ENCODE assay signal across 9 mouse cellular contexts in genomic region chr6:101377935-101378609, GRCm38 (mm10). TPM values are rescaled to one million over a fixed set of nuclear protein-coding genes. Genes with fewer than 3 reads are reported as not detected.
DNase-seq lines count a peak whose midpoint lies in the region; ATAC-seq and TF ChIP-seq lines count a peak whose summit lies in the region.
"Had no signal": no experiment of that assay in that cellular context is flagged by ENCODE, and none has a peak within 500 bp of the region (broad histone marks: within the 10 kb centered on the region; RNA-seq: fewer than 3 reads in every experiment).

No protein-coding gene starts in this region.

- WGBS in forebrain, postnatal 0 days, result under 1% methylated on average over 26 of the region's 29 CpGs
- under 1% methylated on average over 24 of the region's 29 CpGs for WGBS in lung, postnatal 0 days

- TF ChIP-seq CTCF in forebrain, postnatal 0 days (IDR thresholded peaks at IDR 0.05; ENCODE audit: low read depth), result no peak
- no peak for TF ChIP-seq CTCF in lung, postnatal 0 days (IDR thresholded peaks at IDR 0.05)

- no peaks in the 10 kb centered on the region for H3K36me3 ChIP-seq in megakaryocyte, embryonic 14.5 days (replicated peaks; ENCODE audit: low read length)
- no peaks in the 10 kb centered on the region for H3K36me3 ChIP-seq in forebrain, postnatal 0 days (ENCODE audit: insufficient read depth)
- H3K36me3 ChIP-seq in lung, postnatal 0 days (ENCODE audit: insufficient read depth, low read length), result no peaks in the 10 kb centered on the region

- ATAC-seq in megakaryocyte, adult 5-6 weeks (ENCODE audit: poor library complexity, severe bottlenecking), result no peak
- peak; percentile 81 for ATAC-seq in forebrain, postnatal 0 days
- peak; percentile 82 for ATAC-seq in lung, postnatal 0 days

- H3K27me3 ChIP-seq in megakaryocyte, embryonic 14.5 days (replicated peaks), result peaks cover 33% of the 10 kb centered on the region
- H3K27me3 ChIP-seq in forebrain, postnatal 0 days (ENCODE audit: insufficient read depth, low read length), result no peaks in the 10 kb centered on the region
- no peaks in the 10 kb centered on the region for H3K27me3 ChIP-seq in lung, postnatal 0 days (replicated peaks; ENCODE audit: insufficient read depth, low read length)

- peaks cover 10% of the 10 kb centered on the region; the same call in 1 of the 2 replicates for H3K4me1 ChIP-seq in megakaryocyte, embryonic 14.5 days
- H3K4me1 ChIP-seq in forebrain, postnatal 0 days (ENCODE audit: insufficient read depth), result peaks cover 8% of the 10 kb centered on the region; the same call in 1 of the 2 replicates
- peaks cover 20% of the 10 kb centered on the region; the same call in 1 of the 2 replicates for H3K4me1 ChIP-seq in lung, postnatal 0 days (ENCODE audit: insufficient read depth, low read depth, low read length)

- TF ChIP-seq EP300 in lung, postnatal 0 days (IDR thresholded peaks at IDR 0.05), result no peak

- H3K27ac ChIP-seq in forebrain, postnatal 0 days (ENCODE audit: low read depth, low read length), result peak overlapping the region; percentile 45; the same call in 1 of the 2 replicates
- H3K27ac ChIP-seq in lung, postnatal 0 days (ENCODE audit: low read length), result peak overlapping the region; percentile 68
- H3K27ac ChIP-seq: macrophage had no signal

- H3K4me2 ChIP-seq in forebrain, postnatal 0 days (ENCODE audit: low read depth), result peak overlapping the region; percentile 98
- peak overlapping the region; percentile 88 for H3K4me2 ChIP-seq in lung, postnatal 0 days (replicated peaks; ENCODE audit: low read depth, low read length)

- H3K9me3 ChIP-seq in megakaryocyte, embryonic 14.5 days, result peaks cover 3% of the 10 kb centered on the region; the same call in 1 of the 2 replicates
- H3K9me3 ChIP-seq in forebrain, postnatal 0 days (ENCODE audit: low read length), result no peaks in the 10 kb centered on the region
- H3K9me3 ChIP-seq in lung, postnatal 0 days (ENCODE audit: low read length), result no peaks in the 10 kb centered on the region

- H3K4me3 ChIP-seq in megakaryocyte, embryonic 14.5 days (replicated peaks), result peak overlapping the region; percentile 14
- peak overlapping the region; percentile 49 for H3K4me3 ChIP-seq in forebrain, postnatal 0 days (ENCODE audit: low read depth, low read length)
- peak overlapping the region; percentile 55 for H3K4me3 ChIP-seq in lung, postnatal 0 days (ENCODE audit: low read depth, low read length)

- intact Hi-C loops in heart, postnatal 25 days (cut with DNase I), result loop anchor here (2.0 to 5.0 kb wide), 2 partner anchors 111 to 154 kb away; no protein-coding TSS in a partner anchor

- DNase-seq in forebrain, postnatal 0 days, result peak; percentile 65
- peak; percentile 45 for DNase-seq in heart, postnatal 25 days (ENCODE audit: low spot score)
- DNase-seq in layer of hippocampus, postnatal 10 days (ENCODE audit: low spot score in 2 of 2), result peak; percentile 44 to 64
- DNase-seq in lung, postnatal 0 days (ENCODE audit: low spot score), result peak; percentile 89
- peak; percentile 63 to 70 for DNase-seq in right cerebral cortex, adult 2 months (ENCODE audit: low spot score in 2 of 2)
- DNase-seq in spleen, postnatal 36 days (ENCODE audit: low spot score in 2 of 2), result no peak

- H3K9ac ChIP-seq in forebrain, postnatal 0 days, result peak overlapping the region; percentile 51
- peak overlapping the region; percentile 51 for H3K9ac ChIP-seq in lung, postnatal 0 days (replicated peaks; ENCODE audit: low read depth)

RNA-seq across cellular contexts. Expression of gene Pdzrn3, which starts 0.4 kb away (rescaled TPM):
- polyA plus RNA-seq in megakaryocyte, embryonic 14.5 days (2012; ENCODE audit: insufficient read depth, low replicate concordance), result not detected in 2 replicates
- 0.07 TPM in 1 of 2 replicates, not detected in the other for total RNA-seq in megakaryocyte, adult 5-6 weeks (2015)
- total RNA-seq in megakaryocyte, adult 5-6 weeks (2017), result not detected in 2 replicates
- 29.1 and 29.6 TPM in 2 replicates for total RNA-seq in forebrain, postnatal 0 days (2014; rRNA removed)
- polyA plus RNA-seq in forebrain, postnatal 0 days (2015; fragmentation: Nextera tagmentation; extraction: Ambion mirVana), result 8.3 and 10.7 TPM in 2 replicates
- 10 to 100 TPM; 28.6 to 35.5 TPM for total RNA-seq in heart, postnatal 25 days (2021)
- total RNA-seq in layer of hippocampus, postnatal 10 days (2021), result 10 to 100 TPM; 18.8 to 21.4 TPM
- 5.9 and 7.4 TPM in 2 replicates for polyA plus RNA-seq in lung, postnatal 0 days (2015; fragmentation: Nextera tagmentation; extraction: Ambion mirVana)
- polyA plus RNA-seq: macrophage had no signal

Comparison
In these comparisons a context has a peak if more than half of its experiments do, and no peak if none do; other contexts are left out.
1. DNase-seq: peak in forebrain, postnatal 0 days (single experiment), heart, postnatal 25 days (single experiment), layer of hippocampus, postnatal 10 days (2 of 2), lung, postnatal 0 days (single experiment) and right cerebral cortex, adult 2 months (2 of 2); none in spleen, postnatal 36 days (0 of 2).
2. RNA of gene Pdzrn3, which starts 0.4 kb away (total RNA-seq): 28.6 to 35.5 TPM in heart, postnatal 25 days, 29.1 to 29.6 TPM in forebrain, postnatal 0 days and 18.8 to 21.4 TPM in layer of hippocampus, postnatal 10 days; 0.07 TPM in megakaryocyte, adult 5-6 weeks; every median in the first group is over 10 times any median in the second.
3. Peak in every context shown above with its lines, with median percentiles within 50 percentile points of each other: H3K4me3 ChIP-seq.